Mouse (Mus musculus) MEL (cell line): ENCODE measurements around the gene Fgfr2. TPM values are rescaled to one million over a fixed set of nuclear protein-coding genes. Genes with fewer than 3 reads are reported as not detected.

Experiments
- DNase-seq: peaks from one replicate; pipeline ENCODE4 v3.0.0; 2011; ENCODE audit warnings: low read depth, low spot score
- H3K27ac ChIP-seq: 2 replicates; pipeline ENCODE4 v1.5.1; 2012; ENCODE audit warnings: low read depth, mild to moderate bottlenecking, control low read depth, low read length, moderate library complexity; ENCODE audit not compliant: control insufficient read depth
- H3K27me3 ChIP-seq, 2 experiments: fragments of 150-350 bp in 1 of 2; sonication (generic) in 1 of 2; 2 replicates each; pipeline ENCODE4 v1.6.1; 2012; ENCODE audit warnings: low read length in 2 of 2, mild to moderate bottlenecking in 2 of 2, improper control_type of control experiment in 1 of 2, moderate library complexity in 1 of 2; ENCODE audit not compliant: insufficient read depth in 2 of 2, control insufficient read depth in 1 of 2
- H3K36me3 ChIP-seq, 2 experiments: 2 replicates each; pipeline ENCODE4 v1.6.1; 2012 to 2014; ENCODE audit warnings: low read length in 2 of 2, improper control_type of control experiment in 1 of 2, inconsistent platforms in 1 of 2, mild to moderate bottlenecking in 1 of 2; ENCODE audit not compliant: insufficient read depth in 2 of 2, control insufficient read depth in 1 of 2
- H3K4me1 ChIP-seq, 2 experiments: fragments of 150-350 bp in 1 of 2; sonication (generic) in 1 of 2; 2 replicates each; pipeline ENCODE4 v1.6.1; 2012; ENCODE audit warnings: low read length in 2 of 2, improper control_type of control experiment in 1 of 2, mild to moderate bottlenecking in 1 of 2; ENCODE audit not compliant: insufficient read depth in 2 of 2, control insufficient read depth in 1 of 2
- H3K4me3 ChIP-seq, 2 experiments: fragments of 150-350 bp in 1 of 2; sonication (generic) in 1 of 2; 2 replicates each; pipeline ENCODE4 v1.5.1; 2012; ENCODE audit warnings: low read depth in 2 of 2, low read length in 2 of 2, mild to moderate bottlenecking in 2 of 2, moderate library complexity in 2 of 2, control low read depth in 1 of 2, improper control_type of control experiment in 1 of 2; ENCODE audit not compliant: control insufficient read depth in 1 of 2, insufficient read depth in 1 of 2
- H3K79me2 ChIP-seq: 2 replicates; pipeline ENCODE4 v1.6.1; 2012; ENCODE audit warnings: mild to moderate bottlenecking, low read length, moderate library complexity; ENCODE audit not compliant: control insufficient read depth, poor library complexity, insufficient read depth
- H3K9ac ChIP-seq: 2 replicates; pipeline ENCODE4 v1.6.1; 2012; ENCODE audit warnings: low read depth, mild to moderate bottlenecking, control low read depth, low read length, moderate library complexity; ENCODE audit not compliant: control insufficient read depth, poor library complexity, severe bottlenecking
- H3K9me3 ChIP-seq: fragments of 150-350 bp; sonication (generic); replicated peaks from 2 replicates; pipeline ENCODE4 v1.6.1; 2012; ENCODE audit warnings: mild to moderate bottlenecking, low read length, improper control_type of control experiment, moderate library complexity; ENCODE audit not compliant: insufficient read depth
- BHLHE40 ChIP-seq: IDR thresholded peaks from 2 replicates; pipeline ENCODE4 v1.6.1; 2012; ENCODE audit warnings: low read depth, mild to moderate bottlenecking, inconsistent platforms, low read length, improper control_type of control experiment, borderline replicate concordance
- E2F4 ChIP-seq: IDR thresholded peaks from 2 replicates; pipeline ENCODE4 v1.6.1; 2011; ENCODE audit warnings: low read depth, low read length, improper control_type of control experiment, borderline replicate concordance
- EP300 ChIP-seq, 2 experiments: IDR thresholded peaks; 2 replicates each; pipeline ENCODE4 v1.6.1; 2011; ENCODE audit warnings: improper control_type of control experiment in 2 of 2, low read length in 2 of 2, low read depth in 1 of 2, mild to moderate bottlenecking in 1 of 2
- ETS1 ChIP-seq: IDR thresholded peaks from 2 replicates; pipeline ENCODE4 v1.6.1; 2012; ENCODE audit warnings: low read depth, mild to moderate bottlenecking, inconsistent platforms, low read length, improper control_type of control experiment, moderate library complexity
- GATA1 ChIP-seq: IDR thresholded peaks from 2 replicates; pipeline ENCODE4 v1.6.1; 2011; ENCODE audit warnings: low read depth, low read length, improper control_type of control experiment
- MAX ChIP-seq: IDR thresholded peaks from 2 replicates; pipeline ENCODE4 v1.6.1; 2011; ENCODE audit warnings: low read length, improper control_type of control experiment
- MXI1 ChIP-seq: IDR thresholded peaks from 2 replicates; pipeline ENCODE4 v1.6.1; 2011; ENCODE audit warnings: mild to moderate bottlenecking, low read depth, low read length, improper control_type of control experiment
- MYB ChIP-seq: IDR thresholded peaks from 2 replicates; pipeline ENCODE4 v1.6.1; 2011; ENCODE audit warnings: mild to moderate bottlenecking, low read depth, low read length, improper control_type of control experiment
- MYC ChIP-seq: IDR thresholded peaks from 2 replicates; pipeline ENCODE4 v1.6.1; 2011; ENCODE audit warnings: low read depth, mild to moderate bottlenecking, low read length, improper control_type of control experiment, moderate library complexity
- NRF1 ChIP-seq: IDR thresholded peaks from 2 replicates; pipeline ENCODE4 v1.6.1; 2014; ENCODE audit warnings: low read depth, mild to moderate bottlenecking, inconsistent platforms, low read length, improper control_type of control experiment, moderate library complexity; ENCODE audit not compliant: poor library complexity, insufficient read depth, severe bottlenecking
- POLR2A ChIP-seq, 2 experiments: IDR thresholded peaks; 2 replicates each; pipeline ENCODE4 v1.6.1; 2011 to 2012; ENCODE audit warnings: low read length in 2 of 2, mild to moderate bottlenecking in 2 of 2, control low read depth in 1 of 2, improper control_type of control experiment in 1 of 2, low read depth in 1 of 2, moderate library complexity in 1 of 2; ENCODE audit not compliant: control insufficient read depth in 1 of 2, insufficient read depth in 1 of 2, poor library complexity in 1 of 2
- POLR2AphosphoS2 ChIP-seq: IDR thresholded peaks from 2 replicates; pipeline ENCODE4 v1.6.1; 2011; ENCODE audit warnings: low read length, improper control_type of control experiment
- POLR2AphosphoS5 ChIP-seq: IDR thresholded peaks from 2 replicates; pipeline ENCODE4 v1.6.1; 2012; ENCODE audit warnings: low read depth, borderline replicate concordance, mild to moderate bottlenecking, inconsistent platforms, low read length, moderate library complexity, mixed read lengths
- SMC3 ChIP-seq: IDR thresholded peaks from 2 replicates; pipeline ENCODE4 v1.6.1; 2011; ENCODE audit warnings: low read depth, low read length, improper control_type of control experiment
- TAL1 ChIP-seq: IDR thresholded peaks from 2 replicates; pipeline ENCODE4 v1.6.1; 2012; ENCODE audit warnings: mild to moderate bottlenecking, inconsistent platforms, low read length, moderate library complexity, mixed read lengths
- TBP ChIP-seq: IDR thresholded peaks from 2 replicates; pipeline ENCODE4 v1.8.0; 2011; ENCODE audit warnings: low read depth, low read length, improper control_type of control experiment
- TCF12 ChIP-seq: IDR thresholded peaks from 2 replicates; pipeline ENCODE4 v1.6.1; 2014; ENCODE audit warnings: low read depth, mild to moderate bottlenecking, inconsistent platforms, low read length, improper control_type of control experiment, moderate library complexity
- USF1 ChIP-seq: IDR thresholded peaks from 2 replicates; pipeline ENCODE4 v1.6.1; 2014; ENCODE audit warnings: low read depth, mild to moderate bottlenecking, inconsistent platforms, low read length, improper control_type of control experiment, moderate library complexity
- USF2 ChIP-seq, 2 experiments: IDR thresholded peaks; 2 replicates each; pipeline ENCODE4 v1.6.1; 2011 to 2012; ENCODE audit warnings: improper control_type of control experiment in 2 of 2, low read length in 2 of 2, borderline replicate concordance in 1 of 2, inconsistent platforms in 1 of 2, low read depth in 1 of 2, mild to moderate bottlenecking in 1 of 2; ENCODE audit not compliant: insufficient read depth in 1 of 2
- ZC3H11A ChIP-seq: IDR thresholded peaks from 2 replicates; pipeline ENCODE4 v1.6.1; 2012; ENCODE audit warnings: low read depth, mild to moderate bottlenecking, inconsistent platforms, low read length, improper control_type of control experiment
- ZKSCAN1 ChIP-seq: IDR thresholded peaks from 2 replicates; pipeline ENCODE4 v1.6.1; 2012; ENCODE audit warnings: low read depth, mild to moderate bottlenecking, inconsistent platforms, low read length, improper control_type of control experiment, moderate library complexity
- ZMIZ1 ChIP-seq: IDR thresholded peaks from 2 replicates; pipeline ENCODE4 v1.6.1; 2012; ENCODE audit warnings: low read depth, mild to moderate bottlenecking, inconsistent platforms, low read length, improper control_type of control experiment, moderate library complexity
- polyA plus RNA-seq, 2 experiments: library from polyadenylated mRNA; stranded (reverse) in 1 of 2; unstranded in 1 of 2; fragments of >175 nt in 1 of 2; fragments of >200 nt in 1 of 2; gene quantifications; 2 replicates each; pipeline versions ENCODE4 v1.2.1 to v1.2.4; 2012; ENCODE audit warnings: low replicate concordance in 2 of 2, low read depth in 1 of 2; ENCODE audit not compliant: insufficient read length in 2 of 2, insufficient read depth in 1 of 2, missing spikeins in 1 of 2
- total RNA-seq: library from RNA; depleted of rRNA; stranded (reverse); fragments of 300-350 nt; gene quantifications from 2 replicates; pipeline ENCODE4 v1.2.3, GENCODE M21; 2012

Fgfr2 gene
- total and polyA plus RNA-seq, 3 experiments = not detected

DNA sequence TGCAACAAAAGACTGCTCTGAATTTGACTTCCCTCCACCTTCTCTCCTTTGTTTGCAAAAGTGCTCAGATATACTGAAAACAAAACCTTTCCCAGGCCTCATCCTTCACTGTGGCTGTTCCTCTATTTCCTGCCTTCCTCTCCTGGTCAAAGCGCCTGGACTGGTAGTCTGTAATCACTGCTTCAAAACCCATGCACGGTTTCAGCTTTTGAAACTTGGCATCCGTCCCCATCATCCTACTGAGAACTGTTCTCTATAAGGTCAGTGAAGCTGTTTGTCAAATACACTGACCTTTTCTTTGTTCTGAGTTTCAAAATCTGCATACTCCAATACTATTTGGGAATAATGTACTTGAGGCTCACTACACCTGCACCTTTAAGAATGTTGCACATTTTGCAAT lies 195.9 kb downstream of the Fgfr2 start:
- no peak overlapping the region for H3K4me3 ChIP-seq
- no peak for DNase-seq
- no peak overlapping the region for H3K9ac ChIP-seq
- H3K27ac ChIP-seq = no peak overlapping the region
- peaks cover 14% of the 10 kb centered on the region for H3K79me2 ChIP-seq
- H3K9me3 ChIP-seq = no peaks in the 10 kb centered on the region
- no peaks in the 10 kb centered on the region; a peak in 2 of 4 replicates for H3K4me1 ChIP-seq
- TF ChIP-seq TCF12 (no peak), USF2 (IDR thresholded peaks at IDR 0.05; ENCODE audit: borderline replicate concordance in 1 of 2, insufficient read depth in 1 of 2, low read depth in 1 of 2, low read length in 2 of 2) (no peak), MXI1 (no peak), POLR2A (IDR thresholded peaks at IDR 0.05; ENCODE audit: control insufficient read depth in 1 of 2, insufficient read depth in 1 of 2, low read depth in 1 of 2, low read length in 2 of 2, poor library complexity in 1 of 2) (no peak)
- H3K36me3 ChIP-seq = peaks cover 0 to 2% of the 10 kb centered on the region in 2 experiments; a peak in 1 of 4 replicates
- no peaks in the 10 kb centered on the region for H3K27me3 ChIP-seq

DNA sequence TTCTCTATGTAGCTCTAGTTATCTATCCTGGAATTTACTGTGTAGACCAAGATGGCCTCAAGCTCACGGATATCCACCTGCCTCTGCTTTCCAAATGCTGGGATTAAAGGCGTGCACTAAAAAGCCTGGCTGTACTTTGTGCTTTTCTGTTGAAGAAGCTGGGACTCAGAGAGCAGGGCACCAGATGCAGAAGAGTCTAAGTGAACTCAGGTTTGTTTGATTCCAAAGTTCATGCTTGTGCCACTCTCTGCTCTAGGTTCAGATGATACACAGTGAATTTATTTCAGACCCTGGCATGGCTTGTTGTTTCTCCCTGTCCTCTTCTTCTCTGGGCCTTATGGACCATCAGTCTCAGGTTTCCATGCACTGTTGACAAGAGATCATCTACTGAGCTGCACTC lies 197.9 kb downstream of the Fgfr2 start:
- Histone ChIP-seq H3K9ac (no peak overlapping the region), H3K27me3 (no peaks in the 10 kb centered on the region), H3K4me1 (no peaks in the 10 kb centered on the region; a peak in 2 of 4 replicates), H3K36me3 (peaks cover 0 to under 1% of the 10 kb centered on the region in 2 experiments; a peak in 1 of 4 replicates)
- DNase-seq = no peak
- TF ChIP-seq ZKSCAN1 = no peak
- no peak for TF ChIP-seq E2F4
- TF ChIP-seq TAL1 = no peak
- TF ChIP-seq ZMIZ1 = no peak
- no peak for TF ChIP-seq ZC3H11A
- TF ChIP-seq ETS1 = no peak
- no peak for TF ChIP-seq BHLHE40
- TF ChIP-seq MYB = no peak
- no peak for TF ChIP-seq SMC3
- no peak for TF ChIP-seq MYC
- no peak for TF ChIP-seq MAX
- no peak for TF ChIP-seq USF1
- TF ChIP-seq, all 39 proteins: peak for 0
- Histone ChIP-seq H3K9me3 (no peaks in the 10 kb centered on the region), H3K27ac (no peak overlapping the region), H3K4me3 (no peak overlapping the region), H3K79me2 (no peaks in the 10 kb centered on the region)

DNA sequence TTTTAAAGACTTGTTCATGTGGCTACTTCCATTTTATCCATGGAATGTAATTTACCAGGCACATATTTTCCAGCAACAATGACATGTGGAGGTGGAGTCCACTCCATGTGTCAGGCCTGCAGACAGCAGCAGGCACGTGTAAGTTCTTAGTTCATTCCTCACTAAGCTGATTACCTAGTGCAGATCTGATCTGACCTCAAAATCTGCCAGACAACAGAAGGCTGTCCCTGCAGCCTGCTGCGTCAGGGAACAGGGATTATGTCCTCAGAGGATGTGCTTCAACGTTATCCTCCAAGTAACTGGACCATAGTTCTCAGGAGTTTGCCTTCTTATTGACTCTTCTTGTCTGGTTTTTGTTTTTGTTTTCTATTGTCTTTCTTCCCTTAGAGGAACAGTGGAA lies 201.2 kb downstream of the Fgfr2 start:
- no peak for TF ChIP-seq ETS1
- no peak for TF ChIP-seq BHLHE40
- no peak for TF ChIP-seq MYC
- TF ChIP-seq TBP = no peak
- TF ChIP-seq POLR2AphosphoS2 = no peak
- no peak for TF ChIP-seq NRF1
- no peak for TF ChIP-seq EP300 (IDR thresholded peaks at IDR 0.05; ENCODE audit: low read depth in 1 of 2, low read length in 2 of 2)
- TF ChIP-seq SMC3 = no peak
- no peak for TF ChIP-seq POLR2AphosphoS5
- TF ChIP-seq TCF12 = no peak
- no peak for TF ChIP-seq GATA1
- Histone ChIP-seq H3K79me2 (no peaks in the 10 kb centered on the region), H3K36me3 (no peaks in the 10 kb centered on the region), H3K27me3 (no peaks in the 10 kb centered on the region), H3K4me1 (no peaks in the 10 kb centered on the region), H3K4me3 (no peak overlapping the region), H3K9ac (no peak overlapping the region), H3K27ac (no peak overlapping the region), H3K9me3 (no peaks in the 10 kb centered on the region)
- DNase-seq = no peak
